Mouse (Mus musculus): Measurements from ENCODE around the gene Kmo.

Kmo gene

DNA sequence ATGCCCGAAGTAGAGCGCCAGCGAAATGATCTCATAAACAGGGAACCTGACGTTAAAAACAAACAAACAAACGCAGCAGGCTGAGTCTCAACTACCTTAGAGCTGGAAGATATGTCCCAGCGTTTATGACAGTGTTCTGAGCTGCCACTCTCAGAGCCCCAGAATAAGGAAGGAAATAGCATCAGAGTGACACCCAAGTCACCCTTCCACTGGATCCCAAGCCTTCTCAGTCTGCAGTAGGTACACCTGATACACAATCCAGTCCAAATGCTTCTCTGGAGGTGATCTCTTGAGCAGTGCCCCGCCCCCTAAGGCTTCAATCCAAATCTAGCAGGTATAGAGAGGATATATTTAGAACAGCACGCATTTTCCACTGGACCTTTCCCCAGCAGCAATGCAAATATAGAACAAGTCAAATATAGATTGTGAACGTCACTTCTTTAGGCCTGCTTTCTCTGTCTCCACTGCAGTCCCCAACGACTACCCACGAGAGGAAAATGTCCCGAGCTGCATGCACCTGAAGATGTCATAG lies 73.3 kb downstream of the Kmo start:
- DNase-seq (ENCODE audit: extremely low spot score, low read depth, low spot score), result no peak

DNA sequence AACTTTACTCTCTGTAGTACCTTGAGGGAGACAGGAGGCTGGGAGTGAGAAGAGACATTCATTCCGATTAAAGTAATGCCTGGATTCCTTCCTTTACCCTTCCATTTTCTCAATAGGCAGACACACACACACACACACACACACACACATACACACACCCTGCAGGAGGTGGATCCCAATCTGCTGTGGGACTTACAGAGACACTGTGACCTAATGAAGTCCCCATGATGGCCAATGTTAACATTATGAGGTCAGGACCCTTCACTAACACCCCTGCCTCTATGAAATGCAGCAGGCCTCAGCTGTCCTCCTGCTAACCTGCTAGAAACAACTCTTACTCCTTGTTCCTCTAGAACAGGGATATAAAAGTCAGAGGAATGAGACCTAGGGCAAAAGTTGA lies 78.1 kb downstream of the Kmo start, which contains the start of gene Wdr64:
Gene Wdr64 (plus strand): TSS at position 301 of the 400 bp plus-strand sequence.
- no peak for DNase-seq (ENCODE audit: extremely low spot score, low read depth, low spot score)

- DNase-seq (ENCODE audit: extremely low spot score, low read depth, low spot score), result no peak
Observed at GRCm38 (mm10) chr1:175699375-175699774, 79.2 kb downstream of the Kmo start.

DNA sequence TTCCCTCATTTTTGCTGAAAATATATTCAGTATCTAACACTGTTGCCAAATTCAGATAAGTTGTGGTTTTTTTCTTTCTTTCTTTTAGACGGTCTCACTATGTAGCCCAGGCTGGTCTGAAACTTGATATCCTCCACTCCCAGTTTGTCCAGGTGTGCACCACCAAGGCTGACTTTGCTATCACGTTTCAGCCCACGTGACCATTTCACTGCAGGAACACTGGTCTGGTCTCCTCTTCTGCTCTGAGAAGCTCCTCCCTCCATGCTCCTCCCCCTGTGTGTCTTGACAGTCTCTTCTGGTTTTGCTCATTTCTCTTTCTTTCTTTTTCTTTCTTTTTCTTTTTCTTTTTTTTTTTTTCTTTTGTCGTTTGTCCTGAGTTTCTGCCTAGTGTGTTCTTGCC lies 79.6 kb downstream of the Kmo start:
- DNase-seq (ENCODE audit: extremely low spot score, low read depth, low spot score), result no peak

DNA sequence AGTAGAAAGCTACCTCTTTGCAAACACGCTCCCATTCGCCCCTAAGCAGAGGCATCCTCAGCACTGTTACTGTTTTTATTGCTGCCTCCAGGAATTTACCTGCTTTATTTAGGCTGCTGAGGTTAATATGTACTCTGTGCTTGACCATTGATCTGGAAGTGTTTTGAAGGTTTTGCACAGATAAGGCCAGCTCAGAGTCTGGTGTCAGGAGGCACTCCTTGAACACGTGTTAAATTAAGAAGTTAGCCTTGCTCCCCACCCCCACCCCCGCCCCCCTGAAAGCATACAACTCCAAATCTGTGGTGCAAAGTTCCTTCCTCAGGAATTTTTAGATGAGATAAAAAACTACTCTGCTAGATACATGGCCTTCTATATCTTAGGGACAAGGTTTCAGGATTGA lies 81.0 kb downstream of the Kmo start:
- DNase-seq (ENCODE audit: extremely low spot score, low read depth, low spot score), result no peak

GRCm38 (mm10) chr1:175707599-175707998 lies 87.4 kb downstream of the Kmo start:
- DNase-seq (ENCODE audit: extremely low spot score, low read depth, low spot score), result no peak

GRCm38 (mm10) chr1:175708013-175708412 lies 87.8 kb downstream of the Kmo start:
- DNase-seq (ENCODE audit: extremely low spot score, low read depth, low spot score), result no peak
